Mouse (Mus musculus): ENCODE data around the gene Ctrl.

DNA sequence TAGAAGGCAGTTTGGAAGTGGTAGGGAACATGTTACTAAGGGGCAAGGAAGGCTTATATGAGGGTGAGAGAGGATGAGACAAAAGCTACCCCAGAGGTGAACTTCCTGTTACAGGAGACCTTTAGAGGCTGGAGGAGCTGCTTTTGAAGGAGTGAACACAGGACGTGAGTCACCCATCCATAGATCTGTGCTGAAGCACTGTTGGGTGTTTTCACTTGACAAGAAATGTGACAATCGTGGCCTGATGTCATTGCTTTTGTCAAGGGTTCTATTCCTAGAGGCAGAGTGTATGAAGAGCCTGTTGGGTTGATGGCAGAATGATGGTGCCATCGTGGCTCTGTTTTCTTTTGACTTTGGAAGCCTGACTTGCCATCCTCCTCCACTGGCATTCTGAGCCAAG, 14.3 kb downstream of the Ctrl start:
- TF ChIP-seq BHLHE40 (IDR thresholded peaks at IDR 0.05; ENCODE audit: borderline replicate concordance, low read depth, low read length) = no peak
- no peak for TF ChIP-seq POLR2A (IDR thresholded peaks at IDR 0.05; ENCODE audit: control insufficient read depth in 1 of 2, insufficient read depth in 1 of 2, low read depth in 1 of 2, low read length in 2 of 2, poor library complexity in 1 of 2)
- no peak for TF ChIP-seq CTCF (IDR thresholded peaks at IDR 0.05 in 2 of 3, conservative IDR thresholded peaks at IDR 0.05 in 1 of 3; ENCODE audit: control insufficient read depth in 1 of 3, insufficient read depth in 1 of 3, low read depth in 2 of 3, low read length in 3 of 3, poor library complexity in 1 of 3, severe bottlenecking in 1 of 3)
- no peak for TF ChIP-seq TBP (IDR thresholded peaks at IDR 0.05; ENCODE audit: low read depth, low read length)
- TF ChIP-seq CHD1 (IDR thresholded peaks at IDR 0.05; ENCODE audit: low read depth, low read length) = no peak
- TF ChIP-seq USF2 (IDR thresholded peaks at IDR 0.05; ENCODE audit: borderline replicate concordance in 1 of 2, insufficient read depth in 1 of 2, low read depth in 1 of 2, low read length in 2 of 2) = no peak

Measured in MEL (cell line).